In genomic region chr6:42373669-42374430, GRCm38 (mm10) we compare ENCODE assay signal across 7 mouse cellular contexts. TPM values are rescaled to one million over a fixed set of nuclear protein-coding genes. Genes with fewer than 3 reads are reported as not detected.
DNase-seq lines count a peak whose midpoint lies in the region; ATAC-seq lines count a peak whose summit lies in the region.

No protein-coding gene starts in this region.

- peak overlapping the region; percentile 45; the same call in 1 of the 2 replicates for H3K4me3 ChIP-seq in neural tube, embryonic 11.5 days (ENCODE audit: low read depth, low read length)
- peak overlapping the region; percentile 37 for H3K4me3 ChIP-seq in forebrain, embryonic 16.5 days (replicated peaks; ENCODE audit: low read length)
- peak overlapping the region; percentile 52 for H3K4me3 ChIP-seq in liver, embryonic 12.5 days

- H3K27me3 ChIP-seq in neural tube, embryonic 11.5 days (ENCODE audit: control insufficient read depth, insufficient read depth, low read length): no peaks in the 10 kb centered on the region
- no peaks in the 10 kb centered on the region; the same call in 1 of the 2 replicates for H3K27me3 ChIP-seq in forebrain, embryonic 16.5 days (replicated peaks; ENCODE audit: control insufficient read depth, insufficient read depth, low read length)
- H3K27me3 ChIP-seq in liver, embryonic 12.5 days (replicated peaks): peaks cover 14% of the 10 kb centered on the region; the same call in 1 of the 2 replicates

- WGBS in neural tube, embryonic 11.5 days: 44% methylated on average over 7 of the region's 7 CpGs
- 42% methylated on average over 7 of the region's 7 CpGs for WGBS in forebrain, embryonic 16.5 days
- WGBS in liver, embryonic 12.5 days (ENCODE audit: insufficient replicate concordance): 42% methylated on average over 6 of the region's 7 CpGs

- no peaks in the 10 kb centered on the region for H3K36me3 ChIP-seq in neural tube, embryonic 11.5 days (ENCODE audit: control insufficient read depth, insufficient read depth, low read length)
- H3K36me3 ChIP-seq in forebrain, embryonic 16.5 days (ENCODE audit: control insufficient read depth, insufficient read depth): no peaks in the 10 kb centered on the region
- H3K36me3 ChIP-seq in liver, embryonic 12.5 days: no peaks in the 10 kb centered on the region

- no peaks in the 10 kb centered on the region for H3K9me3 ChIP-seq in neural tube, embryonic 11.5 days (ENCODE audit: control insufficient read depth, low read length)
- H3K9me3 ChIP-seq in forebrain, embryonic 16.5 days (ENCODE audit: control insufficient read depth, low read length): no peaks in the 10 kb centered on the region
- H3K9me3 ChIP-seq in liver, embryonic 12.5 days (replicated peaks): no peaks in the 10 kb centered on the region

- no peak for DNase-seq in neural tube, embryonic 11.5 days (ENCODE audit: low spot score)
- no peak for DNase-seq in neural tube, embryonic 10.5 days (ENCODE audit: extremely low spot score, low spot score)
- DNase-seq in testis, postnatal 10 days (ENCODE audit: low spot score): peak; percentile 41
- DNase-seq in gastrocnemius, postnatal 10 days: no peak
- DNase-seq in cerebellum, adult 18-20 months: no peak

- peak overlapping the region; percentile 93 for H3K4me2 ChIP-seq in neural tube, embryonic 11.5 days (ENCODE audit: low read depth)
- peak overlapping the region; percentile 69 for H3K4me2 ChIP-seq in forebrain, embryonic 16.5 days (ENCODE audit: low read length)
- H3K4me2 ChIP-seq in liver, embryonic 12.5 days: peak overlapping the region; percentile 83

- H3K27ac ChIP-seq in neural tube, embryonic 11.5 days (ENCODE audit: low read depth, low read length): no peak overlapping the region
- H3K27ac ChIP-seq in forebrain, embryonic 16.5 days (ENCODE audit: low read length): no peak overlapping the region
- no peak overlapping the region for H3K27ac ChIP-seq in liver, embryonic 12.5 days

- no peak; the same call in 1 of the 2 replicates for ATAC-seq in neural tube, embryonic 11.5 days (ENCODE audit: insufficient read depth, low FRiP score, low TSS enrichment)
- ATAC-seq in forebrain, embryonic 16.5 days: 0 out of 2 replicates have a peak, but pooled peaks have one; percentile 6
- ATAC-seq in liver, embryonic 12.5 days: no peak

- peaks cover 5% of the 10 kb centered on the region; the same call in 1 of the 2 replicates for H3K4me1 ChIP-seq in neural tube, embryonic 11.5 days (ENCODE audit: control insufficient read depth, insufficient read depth, low read length)
- peaks cover 10% of the 10 kb centered on the region for H3K4me1 ChIP-seq in forebrain, embryonic 16.5 days (replicated peaks; ENCODE audit: control insufficient read depth, insufficient read depth, low read length)
- H3K4me1 ChIP-seq in liver, embryonic 12.5 days: peaks cover 19% of the 10 kb centered on the region

- H3K9ac ChIP-seq in neural tube, embryonic 11.5 days (ENCODE audit: low read length): no peak overlapping the region
- H3K9ac ChIP-seq in forebrain, embryonic 16.5 days (replicated peaks; ENCODE audit: low read depth, low read length): no peak overlapping the region
- no peak overlapping the region for H3K9ac ChIP-seq in liver, embryonic 12.5 days

RNA-seq across cellular contexts. Expression of gene Epha1, which starts 0.8 kb away (rescaled TPM):
- polyA plus RNA-seq in neural tube, embryonic 11.5 days (2014; fragmentation: Nextera tagmentation; extraction: Ambion mirVana): 0.82 and 1.1 TPM in 2 replicates
- 0.14 and 0.27 TPM in 2 replicates for polyA plus RNA-seq in forebrain, embryonic 16.5 days (2015; fragmentation: Nextera tagmentation; extraction: Ambion mirVana)
- polyA plus RNA-seq in liver, embryonic 12.5 days (2016; fragmentation: Nextera tagmentation; extraction: Ambion mirVana): 2.6 and 3.4 TPM in 2 replicates
- under 1 TPM; 0.35 to 0.36 TPM for total RNA-seq in gastrocnemius, postnatal 10 days (2021)

RNA-seq across cellular contexts. Expression of gene Zyx, which starts 24.4 kb away (rescaled TPM):
- polyA plus RNA-seq in neural tube, embryonic 11.5 days (2014; fragmentation: Nextera tagmentation; extraction: Ambion mirVana): 86.3 and 87.0 TPM in 2 replicates
- 33.6 and 37.1 TPM in 2 replicates for polyA plus RNA-seq in forebrain, embryonic 16.5 days (2015; fragmentation: Nextera tagmentation; extraction: Ambion mirVana)
- polyA plus RNA-seq in liver, embryonic 12.5 days (2016; fragmentation: Nextera tagmentation; extraction: Ambion mirVana): 66.3 and 66.5 TPM in 2 replicates
- 10 to 100 TPM; 49.8 to 58.8 TPM for total RNA-seq in gastrocnemius, postnatal 10 days (2021)

RNA-seq across cellular contexts. Expression of gene Tas2r143, which starts 26.2 kb away (rescaled TPM):
- polyA plus RNA-seq in neural tube, embryonic 11.5 days (2014; fragmentation: Nextera tagmentation; extraction: Ambion mirVana): not detected in 2 replicates
- polyA plus RNA-seq in forebrain, embryonic 16.5 days (2015; fragmentation: Nextera tagmentation; extraction: Ambion mirVana): not detected in 2 replicates
- polyA plus RNA-seq in liver, embryonic 12.5 days (2016; fragmentation: Nextera tagmentation; extraction: Ambion mirVana): not detected in 2 replicates
- not detected for total RNA-seq in gastrocnemius, postnatal 10 days (2021)

RNA-seq across cellular contexts. Expression of gene Tas2r135, which starts 31.4 kb away (rescaled TPM):
- polyA plus RNA-seq in neural tube, embryonic 11.5 days (2014; fragmentation: Nextera tagmentation; extraction: Ambion mirVana): not detected in 2 replicates
- polyA plus RNA-seq in forebrain, embryonic 16.5 days (2015; fragmentation: Nextera tagmentation; extraction: Ambion mirVana): not detected in 2 replicates
- not detected in 2 replicates for polyA plus RNA-seq in liver, embryonic 12.5 days (2016; fragmentation: Nextera tagmentation; extraction: Ambion mirVana)
- total RNA-seq in gastrocnemius, postnatal 10 days (2021): not detected

RNA-seq across cellular contexts. Expression of gene Fam131b, which starts 49.4 kb away (rescaled TPM):
- 2.7 and 3.4 TPM in 2 replicates for polyA plus RNA-seq in neural tube, embryonic 11.5 days (2014; fragmentation: Nextera tagmentation; extraction: Ambion mirVana)
- polyA plus RNA-seq in forebrain, embryonic 16.5 days (2015; fragmentation: Nextera tagmentation; extraction: Ambion mirVana): 5.3 and 7.1 TPM in 2 replicates
- not detected in 2 replicates for polyA plus RNA-seq in liver, embryonic 12.5 days (2016; fragmentation: Nextera tagmentation; extraction: Ambion mirVana)
- total RNA-seq in gastrocnemius, postnatal 10 days (2021): 1 to 10 TPM in 1 of 2 experiments, under 1 TPM in 1; 0.85 to 1.2 TPM
